Mouse (Mus musculus): Measurements from ENCODE around the gene Tmem177.

DNA sequence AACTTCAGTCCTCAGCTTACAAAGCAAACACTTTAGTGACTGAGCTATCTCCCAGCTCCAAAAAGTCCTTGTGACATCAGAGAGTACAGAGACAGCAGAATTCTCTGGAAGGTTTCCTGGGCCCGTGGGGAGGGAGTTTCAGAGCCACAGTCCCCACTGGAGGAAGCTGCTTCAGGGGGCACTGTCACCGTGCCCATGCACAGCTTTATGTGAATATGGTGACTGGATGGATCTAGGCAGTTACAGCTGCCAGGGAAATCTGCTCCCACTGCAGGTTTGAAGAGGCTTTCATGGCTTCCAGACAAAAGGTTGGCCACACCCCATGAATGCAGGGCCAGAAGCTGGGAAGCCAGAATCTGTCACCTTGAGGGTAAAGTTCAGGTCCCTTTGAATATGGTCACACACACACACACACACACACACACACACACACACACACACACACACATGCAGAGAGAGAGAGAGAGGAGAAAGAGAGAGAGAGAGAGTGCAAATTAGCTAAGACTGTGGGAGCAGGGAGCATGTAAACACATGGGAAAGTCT is 5.7 kb downstream of the Tmem177 start:
- TF ChIP-seq CTCF (IDR thresholded peaks at IDR 0.05; ENCODE audit: low read depth, low read length) (no peak), TAL1 (conservative IDR thresholded peaks at IDR 0.05; ENCODE audit: low read depth, low read length) (no peak)

Measured in G1E (cell line).